Mouse (Mus musculus) MEL (cell line): ENCODE measurements around the gene Dnaaf2. TPM values are rescaled to one million over a fixed set of nuclear protein-coding genes. Genes with fewer than 3 reads are reported as not detected.

Experiments
- DNase-seq: peaks from one replicate; pipeline ENCODE4 v3.0.0; 2011; ENCODE audit warnings: low read depth, low spot score
- H3K27ac ChIP-seq: 2 replicates; pipeline ENCODE4 v1.5.1; 2012; ENCODE audit warnings: low read depth, mild to moderate bottlenecking, control low read depth, low read length, moderate library complexity; ENCODE audit not compliant: control insufficient read depth
- H3K27me3 ChIP-seq, 2 experiments: fragments of 150-350 bp in 1 of 2; sonication (generic) in 1 of 2; 2 replicates each; pipeline ENCODE4 v1.6.1; 2012; ENCODE audit warnings: low read length in 2 of 2, mild to moderate bottlenecking in 2 of 2, improper control_type of control experiment in 1 of 2, moderate library complexity in 1 of 2; ENCODE audit not compliant: insufficient read depth in 2 of 2, control insufficient read depth in 1 of 2
- H3K36me3 ChIP-seq, 2 experiments: 2 replicates each; pipeline ENCODE4 v1.6.1; 2012 to 2014; ENCODE audit warnings: low read length in 2 of 2, improper control_type of control experiment in 1 of 2, inconsistent platforms in 1 of 2, mild to moderate bottlenecking in 1 of 2; ENCODE audit not compliant: insufficient read depth in 2 of 2, control insufficient read depth in 1 of 2
- H3K4me1 ChIP-seq, 2 experiments: fragments of 150-350 bp in 1 of 2; sonication (generic) in 1 of 2; 2 replicates each; pipeline ENCODE4 v1.6.1; 2012; ENCODE audit warnings: low read length in 2 of 2, improper control_type of control experiment in 1 of 2, mild to moderate bottlenecking in 1 of 2; ENCODE audit not compliant: insufficient read depth in 2 of 2, control insufficient read depth in 1 of 2
- H3K4me3 ChIP-seq, 2 experiments: fragments of 150-350 bp in 1 of 2; sonication (generic) in 1 of 2; 2 replicates each; pipeline ENCODE4 v1.5.1; 2012; ENCODE audit warnings: low read depth in 2 of 2, low read length in 2 of 2, mild to moderate bottlenecking in 2 of 2, moderate library complexity in 2 of 2, control low read depth in 1 of 2, improper control_type of control experiment in 1 of 2; ENCODE audit not compliant: control insufficient read depth in 1 of 2, insufficient read depth in 1 of 2
- H3K79me2 ChIP-seq: 2 replicates; pipeline ENCODE4 v1.6.1; 2012; ENCODE audit warnings: mild to moderate bottlenecking, low read length, moderate library complexity; ENCODE audit not compliant: control insufficient read depth, poor library complexity, insufficient read depth
- H3K9ac ChIP-seq: 2 replicates; pipeline ENCODE4 v1.6.1; 2012; ENCODE audit warnings: low read depth, mild to moderate bottlenecking, control low read depth, low read length, moderate library complexity; ENCODE audit not compliant: control insufficient read depth, poor library complexity, severe bottlenecking
- H3K9me3 ChIP-seq: fragments of 150-350 bp; sonication (generic); replicated peaks from 2 replicates; pipeline ENCODE4 v1.6.1; 2012; ENCODE audit warnings: mild to moderate bottlenecking, low read length, improper control_type of control experiment, moderate library complexity; ENCODE audit not compliant: insufficient read depth
- CTCF ChIP-seq, 3 experiments: IDR thresholded peaks in 2 of 3; conservative IDR thresholded peaks in 1 of 3; 2 replicates each; pipeline ENCODE4 v1.5.1; 2011 to 2012; ENCODE audit warnings: low read length in 3 of 3, low read depth in 2 of 3, mild to moderate bottlenecking in 2 of 3, improper control_type of control experiment in 1 of 3, inconsistent platforms in 1 of 3, mixed read lengths in 1 of 3, moderate library complexity in 1 of 3; ENCODE audit not compliant: control insufficient read depth in 1 of 3, insufficient read depth in 1 of 3, poor library complexity in 1 of 3, severe bottlenecking in 1 of 3
- E2F4 ChIP-seq: IDR thresholded peaks from 2 replicates; pipeline ENCODE4 v1.6.1; 2011; ENCODE audit warnings: low read depth, low read length, improper control_type of control experiment, borderline replicate concordance
- ETS1 ChIP-seq: IDR thresholded peaks from 2 replicates; pipeline ENCODE4 v1.6.1; 2012; ENCODE audit warnings: low read depth, mild to moderate bottlenecking, inconsistent platforms, low read length, improper control_type of control experiment, moderate library complexity
- GATA1 ChIP-seq: IDR thresholded peaks from 2 replicates; pipeline ENCODE4 v1.6.1; 2011; ENCODE audit warnings: low read depth, low read length, improper control_type of control experiment
- HCFC1 ChIP-seq: IDR thresholded peaks from 2 replicates; pipeline ENCODE4 v1.6.1; 2012; ENCODE audit warnings: low read depth, mild to moderate bottlenecking, inconsistent platforms, low read length, improper control_type of control experiment, moderate library complexity
- JUND ChIP-seq: IDR thresholded peaks from 2 replicates; pipeline ENCODE4 v1.6.1; 2011; ENCODE audit warnings: low read depth, mild to moderate bottlenecking, improper control_type of control experiment, low read length
- KAT2A ChIP-seq: conservative IDR thresholded peaks from 2 replicates; pipeline ENCODE4 v1.6.1; 2012; ENCODE audit warnings: low read depth, low read length, improper control_type of control experiment, inconsistent platforms
- MEF2A ChIP-seq: IDR thresholded peaks from 2 replicates; pipeline ENCODE4 v1.6.1; 2014; ENCODE audit warnings: low read depth, mild to moderate bottlenecking, inconsistent platforms, low read length, improper control_type of control experiment; ENCODE audit not compliant: poor library complexity, insufficient replicate concordance, severe bottlenecking; ENCODE audit errors: extremely low read depth
- MYC ChIP-seq: IDR thresholded peaks from 2 replicates; pipeline ENCODE4 v1.6.1; 2011; ENCODE audit warnings: low read depth, mild to moderate bottlenecking, low read length, improper control_type of control experiment, moderate library complexity
- RAD21 ChIP-seq: IDR thresholded peaks from 2 replicates; pipeline ENCODE4 v1.6.1; 2011; ENCODE audit warnings: mild to moderate bottlenecking, low read depth, low read length, improper control_type of control experiment
- SIN3A ChIP-seq: IDR thresholded peaks from 2 replicates; pipeline ENCODE4 v1.6.1; 2012; ENCODE audit warnings: low read length, improper control_type of control experiment, inconsistent platforms
- SMC3 ChIP-seq: IDR thresholded peaks from 2 replicates; pipeline ENCODE4 v1.6.1; 2011; ENCODE audit warnings: low read depth, low read length, improper control_type of control experiment
- TCF12 ChIP-seq: IDR thresholded peaks from 2 replicates; pipeline ENCODE4 v1.6.1; 2014; ENCODE audit warnings: low read depth, mild to moderate bottlenecking, inconsistent platforms, low read length, improper control_type of control experiment, moderate library complexity
- USF2 ChIP-seq, 2 experiments: IDR thresholded peaks; 2 replicates each; pipeline ENCODE4 v1.6.1; 2011 to 2012; ENCODE audit warnings: improper control_type of control experiment in 2 of 2, low read length in 2 of 2, borderline replicate concordance in 1 of 2, inconsistent platforms in 1 of 2, low read depth in 1 of 2, mild to moderate bottlenecking in 1 of 2; ENCODE audit not compliant: insufficient read depth in 1 of 2
- ZC3H11A ChIP-seq: IDR thresholded peaks from 2 replicates; pipeline ENCODE4 v1.6.1; 2012; ENCODE audit warnings: low read depth, mild to moderate bottlenecking, inconsistent platforms, low read length, improper control_type of control experiment
- ZMIZ1 ChIP-seq: IDR thresholded peaks from 2 replicates; pipeline ENCODE4 v1.6.1; 2012; ENCODE audit warnings: low read depth, mild to moderate bottlenecking, inconsistent platforms, low read length, improper control_type of control experiment, moderate library complexity
- ZNF384 ChIP-seq: IDR thresholded peaks from 2 replicates; pipeline ENCODE4 v1.6.1; 2012; ENCODE audit warnings: low read depth, mild to moderate bottlenecking, inconsistent platforms, low read length, improper control_type of control experiment
- polyA plus RNA-seq, 2 experiments: library from polyadenylated mRNA; stranded (reverse) in 1 of 2; unstranded in 1 of 2; fragments of >175 nt in 1 of 2; fragments of >200 nt in 1 of 2; gene quantifications; 2 replicates each; pipeline versions ENCODE4 v1.2.1 to v1.2.4; 2012; ENCODE audit warnings: low replicate concordance in 2 of 2, low read depth in 1 of 2; ENCODE audit not compliant: insufficient read length in 2 of 2, insufficient read depth in 1 of 2, missing spikeins in 1 of 2
- total RNA-seq: library from RNA; depleted of rRNA; stranded (reverse); fragments of 300-350 nt; gene quantifications from 2 replicates; pipeline ENCODE4 v1.2.3, GENCODE M21; 2012

The Dnaaf2 gene
- total and polyA plus RNA-seq, 3 experiments, result 5.5 to 10.1 TPM; not detected in 1

DNA sequence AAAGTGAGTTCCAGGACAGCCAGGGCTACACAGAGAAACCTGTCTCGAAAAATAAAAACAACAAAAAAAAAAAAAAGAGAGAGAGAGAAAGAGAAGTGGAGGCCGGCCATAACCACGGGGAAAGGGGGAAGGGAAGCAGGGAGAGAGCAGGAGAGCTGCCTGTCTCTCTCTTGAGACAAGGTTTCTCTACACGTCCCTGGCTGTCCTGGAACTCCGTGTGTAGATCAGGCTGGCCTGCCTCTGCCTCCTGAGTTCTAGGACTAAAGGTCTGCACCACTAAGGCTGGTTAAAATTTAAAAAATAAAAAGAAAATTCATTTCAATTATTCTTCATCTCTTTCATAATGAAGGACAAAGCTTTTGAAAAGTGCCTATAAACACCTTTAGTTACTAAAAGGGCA lies 6.8 kb downstream of the Dnaaf2 start:
- no peak for TF ChIP-seq E2F4
- TF ChIP-seq CTCF (IDR thresholded peaks at IDR 0.05 in 2 of 3, conservative IDR thresholded peaks at IDR 0.05 in 1 of 3; ENCODE audit: control insufficient read depth in 1 of 3, insufficient read depth in 1 of 3, low read depth in 2 of 3, low read length in 3 of 3, poor library complexity in 1 of 3, severe bottlenecking in 1 of 3), result no peak
- TF ChIP-seq ZMIZ1, result no peak
- TF ChIP-seq JUND, result no peak
- no peak for TF ChIP-seq MEF2A
- no peak for TF ChIP-seq TCF12
- TF ChIP-seq, all 39 proteins: peak for 0
- peaks cover 35% of the 10 kb centered on the region for H3K79me2 ChIP-seq
- H3K4me1 ChIP-seq, result peaks cover 2 to 11% of the 10 kb centered on the region in 2 experiments
- H3K4me3 ChIP-seq, result no peak overlapping the region
- no peak for DNase-seq
- H3K36me3 ChIP-seq, result peaks cover 6 to 16% of the 10 kb centered on the region in 2 experiments
- no peaks in the 10 kb centered on the region for H3K9me3 ChIP-seq
- H3K27ac ChIP-seq, result no peak overlapping the region
- H3K27me3 ChIP-seq, result no peaks in the 10 kb centered on the region
- no peak overlapping the region for H3K9ac ChIP-seq

DNA sequence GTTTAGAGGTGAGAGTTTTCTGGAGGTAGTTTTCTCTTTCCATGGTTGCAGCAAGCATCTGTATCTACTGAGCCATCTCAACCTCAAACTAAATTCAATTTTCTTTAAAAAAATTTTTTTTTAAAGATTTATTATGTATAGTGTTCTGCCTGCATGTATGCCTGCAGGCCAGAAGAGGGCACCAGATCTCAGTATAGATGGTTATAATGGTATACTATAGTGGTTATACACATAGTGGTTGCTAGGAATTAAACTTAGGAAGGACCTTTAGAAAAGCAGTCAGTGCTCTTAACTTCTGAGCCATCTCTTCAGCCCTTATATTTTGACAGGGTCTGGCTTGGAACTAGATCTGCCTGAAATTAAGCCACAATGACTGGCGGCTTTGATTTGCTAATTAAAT lies 7.7 kb downstream of the Dnaaf2 start:
- H3K79me2 ChIP-seq, result peaks cover 30% of the 10 kb centered on the region
- peaks cover 6 to 12% of the 10 kb centered on the region in 2 experiments for H3K4me1 ChIP-seq
- H3K9me3 ChIP-seq, result no peaks in the 10 kb centered on the region
- TF ChIP-seq RAD21 (peak; percentile 29), CTCF (IDR thresholded peaks at IDR 0.05 in 2 of 3, conservative IDR thresholded peaks at IDR 0.05 in 1 of 3; ENCODE audit: control insufficient read depth in 1 of 3, insufficient read depth in 1 of 3, low read depth in 2 of 3, low read length in 3 of 3, poor library complexity in 1 of 3, severe bottlenecking in 1 of 3) (peak in 2 of 3 experiments; percentile 21 to 51; a peak in 3 of 6 replicates), ZNF384 (peak; percentile 80), SMC3 (peak; percentile 22; the same call in 1 of the 2 replicates), SIN3A (peak; percentile 44; the same call in 1 of the 2 replicates), HCFC1 (0 out of 2 replicates have a peak, but pooled peaks have one; percentile 28), KAT2A (no peak), ZMIZ1 (no peak), USF2 (IDR thresholded peaks at IDR 0.05; ENCODE audit: borderline replicate concordance in 1 of 2, insufficient read depth in 1 of 2, low read depth in 1 of 2, low read length in 2 of 2) (no peak), GATA1 (no peak), ETS1 (no peak), MYC (no peak), ZC3H11A (0 out of 2 replicates have a peak, but pooled peaks have one; percentile 19)
- DNase-seq, result peak; percentile 41
- H3K27me3 ChIP-seq, result no peaks in the 10 kb centered on the region
- H3K36me3 ChIP-seq, result peaks cover 6 to 22% of the 10 kb centered on the region in 2 experiments
- no peak overlapping the region for H3K9ac ChIP-seq
- no peak overlapping the region for H3K4me3 ChIP-seq
- H3K27ac ChIP-seq, result no peak overlapping the region
